Mouse (Mus musculus): ENCODE measurements at regions not wholly inside any gene's neighbourhood (a gene's known extent, or its start where the extent isn't known, plus 50 kb on each side); places are given as distances from the start of the nearest gene placed in this dataset.

GRCm38 (mm10) chr12:29211946-29212345 is 316.2 kb upstream of the Myt1l start:
- no peak for DNase-seq

GRCm38 (mm10) chr12:29213625-29214024 is 314.6 kb upstream of the Myt1l start:
- no peak for DNase-seq

- no peak for DNase-seq
These were observed 306.1 kb upstream of the Myt1l start for GRCm38 (mm10) chr12:29222099-29222498.

GRCm38 (mm10) chr12:29226001-29226400 is 302.2 kb upstream of the Myt1l start:
- DNase-seq = no peak

- no peak for DNase-seq
These were observed 295.4 kb upstream of the Myt1l start for GRCm38 (mm10) chr12:29232492-29233447.

GRCm38 (mm10) chr12:29236496-29236895 is 291.7 kb upstream of the Myt1l start:
- DNase-seq = no peak

GRCm38 (mm10) chr12:29237516-29237915 is 290.7 kb upstream of the Myt1l start:
- DNase-seq = no peak

GRCm38 (mm10) chr12:29239482-29239881 is 288.7 kb upstream of the Myt1l start:
- no peak for DNase-seq

- peak; percentile 16 for DNase-seq
These were observed 288.2 kb upstream of the Myt1l start for GRCm38 (mm10) chr12:29239975-29240374.

- no peak for DNase-seq
These were observed 285.1 kb upstream of the Myt1l start for GRCm38 (mm10) chr12:29243087-29243486.

- no peak for DNase-seq
These were observed 282.1 kb upstream of the Myt1l start for GRCm38 (mm10) chr12:29246041-29246440.

GRCm38 (mm10) chr12:29247356-29247755 is 280.8 kb upstream of the Myt1l start:
- DNase-seq = no peak

GRCm38 (mm10) chr12:29248459-29248858 is 279.7 kb upstream of the Myt1l start:
- no peak for DNase-seq

- no peak for DNase-seq
These were observed 272.1 kb upstream of the Myt1l start for GRCm38 (mm10) chr12:29256103-29256502.

GRCm38 (mm10) chr12:29257011-29257734 is 271.0 kb upstream of the Myt1l start:
- no peak for DNase-seq

- DNase-seq = no peak
These were observed 270.2 kb upstream of the Myt1l start for GRCm38 (mm10) chr12:29257735-29258547.

- no peak for DNase-seq
These were observed 269.7 kb upstream of the Myt1l start for GRCm38 (mm10) chr12:29258548-29258874.

- DNase-seq = no peak
These were observed 269.2 kb upstream of the Myt1l start for GRCm38 (mm10) chr12:29258966-29259365.

GRCm38 (mm10) chr12:29274166-29274565 is 254.0 kb upstream of the Myt1l start:
- DNase-seq = no peak

- DNase-seq = no peak
These were observed 252.5 kb upstream of the Myt1l start for GRCm38 (mm10) chr12:29275676-29276075.

- no peak for DNase-seq
These were observed 248.5 kb upstream of the Myt1l start for GRCm38 (mm10) chr12:29279631-29280080.

- no peak for DNase-seq
These were observed 247.9 kb upstream of the Myt1l start for GRCm38 (mm10) chr12:29280081-29280788.
